Mouse (Mus musculus): ENCODE data around the gene Ccdc157. TPM values are rescaled to one million over a fixed set of nuclear protein-coding genes. Genes with fewer than 3 reads are reported as not detected.
"Not testable (repeated sequence)": the region's sequence is repeated elsewhere in the genome, so short reads cannot be mapped to it uniquely, and the experiment has no call there.

The Ccdc157 gene
- total and polyA plus RNA-seq, 2 experiments = 4.5 to 9.3 TPM

DNA sequence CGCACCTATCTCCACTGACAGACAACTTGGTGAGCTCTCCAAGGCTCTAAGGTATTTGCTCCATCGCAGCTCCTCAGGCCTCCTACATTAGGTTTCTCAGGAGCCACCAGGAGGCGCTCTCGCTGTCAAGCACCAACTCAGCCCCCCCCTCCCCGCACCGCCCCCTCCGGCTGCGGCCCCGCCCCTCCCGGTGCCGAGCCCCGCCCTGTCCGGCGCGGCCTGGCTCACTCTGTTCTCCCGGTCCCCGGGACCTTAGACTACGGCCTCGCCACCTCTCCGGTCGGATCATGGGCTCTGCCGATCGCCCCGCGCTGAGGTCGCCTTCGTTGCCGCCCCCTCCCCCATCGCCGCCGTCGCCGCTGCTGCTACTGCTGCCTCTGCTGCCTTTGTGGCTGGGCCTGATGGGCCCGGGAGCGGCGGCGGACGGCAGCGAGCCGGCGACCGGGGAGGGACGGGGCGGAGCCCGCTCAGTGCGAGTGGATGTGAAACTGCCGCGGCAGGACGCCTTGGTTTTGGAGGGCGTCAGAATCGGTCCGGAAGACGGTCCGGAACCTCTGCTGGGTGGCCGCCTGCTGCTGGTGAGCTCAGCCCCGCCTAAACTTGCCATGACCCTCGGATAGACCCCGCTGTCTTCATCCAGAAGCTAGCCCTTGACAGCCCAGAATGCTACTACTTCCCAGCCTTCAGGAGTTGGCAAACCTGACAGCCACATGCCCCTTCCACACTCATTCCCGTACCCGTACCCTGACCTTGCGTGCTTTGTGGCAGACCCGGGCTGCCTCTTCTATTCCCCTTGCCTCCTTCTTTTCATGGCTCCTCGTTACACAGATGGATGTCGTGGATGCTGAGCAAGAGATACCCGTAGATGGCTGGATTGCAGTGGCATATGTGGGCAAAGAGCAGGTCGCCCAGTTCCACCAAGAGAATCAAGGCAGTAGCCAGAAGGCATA is 24.8 kb downstream of the Ccdc157 start, which contains the start of gene Rnf215:
Rnf215 (plus strand) TSS at position 217 of the 950 bp plus-strand sequence.
- Histone ChIP-seq H3K4me1 (ENCODE audit: control insufficient read depth, insufficient read depth, low read length) (peaks cover 7% of the 10 kb centered on the region), H3K36me3 (ENCODE audit: control insufficient read depth, insufficient read depth, low read length) (0 out of 2 replicates have a peak, but pooled peaks cover under 1% of the 10 kb centered on the region), H3K27ac (replicated peaks; ENCODE audit: insufficient read depth, low read depth, low read length) (peak within 1 kb of the TSS; percentile 87), H3K79me2 (ENCODE audit: control insufficient read depth, insufficient read depth, low read length) (no peaks in the 10 kb centered on the region), H3K27me3 (ENCODE audit: control insufficient read depth, insufficient read depth, low read length) (no peaks in the 10 kb centered on the region), H3K4me3 (ENCODE audit: insufficient read depth, low read depth, low read length) (peak within 1 kb of the TSS; percentile 94), H3K9ac (ENCODE audit: low read depth, low read length) (peak within 1 kb of the TSS; percentile 98)
- 1% methylated on average over 66 of the region's 66 CpGs for WGBS
- DNase-seq (ENCODE audit: extremely low read depth, low read depth, low spot score) = peak; percentile 73
- TF ChIP-seq CTCF (IDR thresholded peaks at IDR 0.05; ENCODE audit: low read depth, low read length) (peak; percentile 80), POLR2A (IDR thresholded peaks at IDR 0.05; ENCODE audit: extremely low read depth, insufficient read depth, low read length) (peak; percentile 63)

DNA sequence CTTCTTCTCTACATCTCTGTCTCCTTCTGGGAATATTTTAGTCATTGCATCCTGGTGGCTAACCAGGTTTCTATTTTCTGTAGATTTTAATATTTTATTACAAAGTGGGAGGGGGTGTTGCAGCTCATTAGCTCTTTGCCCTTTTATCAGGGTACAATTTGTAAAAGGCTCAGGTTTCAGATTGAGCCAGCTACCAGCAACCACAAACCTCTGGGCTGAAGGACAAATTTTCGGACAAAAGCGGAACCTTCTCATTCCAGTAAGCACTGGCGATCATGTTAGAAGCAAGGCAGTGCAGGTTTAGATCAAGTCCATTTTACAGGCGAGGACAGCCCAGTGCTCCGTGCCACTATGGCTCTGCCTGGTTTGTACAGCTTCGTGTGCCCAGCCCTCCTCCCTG is 25.7 kb downstream of the Ccdc157 start:
- DNase-seq (ENCODE audit: extremely low read depth, low read depth, low spot score) = no peak
- H3K9ac ChIP-seq (ENCODE audit: low read depth, low read length) = no peak overlapping the region
- no peaks in the 10 kb centered on the region for H3K36me3 ChIP-seq (ENCODE audit: control insufficient read depth, insufficient read depth, low read length)
- 0 out of 2 replicates have a peak, but pooled peaks have one; percentile 1 for TF ChIP-seq CTCF (IDR thresholded peaks at IDR 0.05; ENCODE audit: low read depth, low read length)
- no peak for TF ChIP-seq POLR2A (IDR thresholded peaks at IDR 0.05; ENCODE audit: extremely low read depth, insufficient read depth, low read length)
- no peaks in the 10 kb centered on the region for H3K79me2 ChIP-seq (ENCODE audit: control insufficient read depth, insufficient read depth, low read length)
- H3K4me3 ChIP-seq (ENCODE audit: insufficient read depth, low read depth, low read length) = no peak overlapping the region
- no peaks in the 10 kb centered on the region for H3K27me3 ChIP-seq (ENCODE audit: control insufficient read depth, insufficient read depth, low read length)
- no peak overlapping the region for H3K27ac ChIP-seq (replicated peaks; ENCODE audit: insufficient read depth, low read depth, low read length)
- peaks cover 7% of the 10 kb centered on the region for H3K4me1 ChIP-seq (ENCODE audit: control insufficient read depth, insufficient read depth, low read length)
- WGBS = 61% methylated on average over 6 of the region's 6 CpGs

DNA sequence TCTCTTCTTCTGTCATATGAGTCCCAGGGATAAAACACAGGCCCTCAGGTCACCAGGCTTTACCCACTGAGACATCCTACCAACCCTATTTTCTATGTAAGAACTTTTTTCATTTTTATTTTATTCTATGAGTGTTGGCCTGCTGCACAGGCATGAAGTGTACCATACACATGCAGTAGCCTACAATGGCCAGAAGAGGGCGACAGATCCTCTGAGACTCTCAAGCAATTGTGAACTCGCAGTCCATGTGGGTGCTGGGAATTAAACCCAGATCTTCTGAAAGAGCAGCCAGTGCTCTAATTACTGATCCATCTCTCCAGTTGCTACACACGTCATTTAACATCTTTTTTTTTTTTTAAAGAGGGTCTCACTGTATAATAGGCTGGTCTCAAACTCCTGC is 26.6 kb downstream of the Ccdc157 start:
- peak; percentile 59; the same call in 1 of the 2 replicates for TF ChIP-seq CTCF (IDR thresholded peaks at IDR 0.05; ENCODE audit: low read depth, low read length)
- TF ChIP-seq POLR2A (IDR thresholded peaks at IDR 0.05; ENCODE audit: extremely low read depth, insufficient read depth, low read length) = no peak
- no peak for DNase-seq (ENCODE audit: extremely low read depth, low read depth, low spot score)
- no peak overlapping the region for H3K27ac ChIP-seq (replicated peaks; ENCODE audit: insufficient read depth, low read depth, low read length)
- H3K4me1 ChIP-seq (ENCODE audit: control insufficient read depth, insufficient read depth, low read length) = peaks cover 7% of the 10 kb centered on the region
- H3K9ac ChIP-seq (ENCODE audit: low read depth, low read length) = no peak overlapping the region
- H3K36me3 ChIP-seq (ENCODE audit: control insufficient read depth, insufficient read depth, low read length) = no peaks in the 10 kb centered on the region
- H3K27me3 ChIP-seq (ENCODE audit: control insufficient read depth, insufficient read depth, low read length) = no peaks in the 10 kb centered on the region
- WGBS = 68% methylated on average over 3 of the region's 3 CpGs
- H3K79me2 ChIP-seq (ENCODE audit: control insufficient read depth, insufficient read depth, low read length) = no peaks in the 10 kb centered on the region
- no peak overlapping the region for H3K4me3 ChIP-seq (ENCODE audit: insufficient read depth, low read depth, low read length)

DNA sequence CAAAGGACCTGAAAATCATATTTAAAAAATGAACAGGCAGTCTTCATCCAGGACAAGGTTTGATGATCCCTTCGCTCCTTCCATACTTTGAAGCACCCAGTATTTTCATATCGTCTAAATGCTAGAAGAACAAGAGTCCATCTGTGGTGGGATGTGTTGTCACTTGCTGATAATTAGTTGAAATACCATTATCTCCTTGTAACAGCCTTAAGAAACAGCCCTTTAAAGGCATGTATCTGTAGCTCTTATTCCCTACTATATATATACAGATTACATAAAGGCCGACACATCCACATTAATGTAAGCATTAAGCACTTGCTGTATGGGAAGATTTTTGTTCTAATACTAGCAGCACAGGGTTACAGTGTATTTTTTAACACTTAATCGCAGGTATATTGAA is 31.6 kb downstream of the Ccdc157 start:
- not testable (repeated sequence) for H3K36me3 ChIP-seq (ENCODE audit: control insufficient read depth, insufficient read depth, low read length); H3K9ac ChIP-seq (ENCODE audit: low read depth, low read length); H3K27ac ChIP-seq (replicated peaks; ENCODE audit: insufficient read depth, low read depth, low read length); H3K27me3 ChIP-seq (ENCODE audit: control insufficient read depth, insufficient read depth, low read length); DNase-seq (ENCODE audit: extremely low read depth, low read depth, low spot score); H3K4me3 ChIP-seq (ENCODE audit: insufficient read depth, low read depth, low read length); H3K4me1 ChIP-seq (ENCODE audit: control insufficient read depth, insufficient read depth, low read length); H3K79me2 ChIP-seq (ENCODE audit: control insufficient read depth, insufficient read depth, low read length)
- WGBS = 96% methylated on average over 4 of the region's 4 CpGs

DNA sequence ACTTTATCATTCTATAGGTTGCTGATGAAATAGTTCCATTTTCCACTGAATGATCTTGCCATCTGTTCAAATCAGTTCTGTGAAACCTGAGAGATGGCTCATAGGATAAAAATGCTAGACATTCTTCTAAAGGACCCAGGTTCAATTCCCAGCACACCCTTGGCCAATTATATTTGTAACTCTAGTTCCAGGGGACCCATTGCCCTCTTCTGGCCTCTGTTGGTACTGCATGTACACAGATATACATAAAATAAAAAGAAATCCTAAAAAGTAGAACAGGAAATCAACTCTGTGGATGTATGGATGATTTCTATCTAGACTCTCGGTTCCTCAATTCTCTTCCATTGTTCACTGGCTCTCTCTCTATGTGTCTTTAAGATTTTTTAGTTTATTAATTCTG is 33.0 kb downstream of the Ccdc157 start:
- H3K4me1 ChIP-seq (ENCODE audit: control insufficient read depth, insufficient read depth, low read length) = peaks cover 9% of the 10 kb centered on the region
- WGBS = 87% methylated on average over 1 of the region's 1 CpGs
- no peak for TF ChIP-seq POLR2A (IDR thresholded peaks at IDR 0.05; ENCODE audit: extremely low read depth, insufficient read depth, low read length)
- TF ChIP-seq CTCF (IDR thresholded peaks at IDR 0.05; ENCODE audit: low read depth, low read length) = no peak
- H3K27ac ChIP-seq (replicated peaks; ENCODE audit: insufficient read depth, low read depth, low read length) = no peak overlapping the region
- no peak overlapping the region for H3K9ac ChIP-seq (ENCODE audit: low read depth, low read length)
- no peak for DNase-seq (ENCODE audit: extremely low read depth, low read depth, low spot score)
- H3K27me3 ChIP-seq (ENCODE audit: control insufficient read depth, insufficient read depth, low read length) = no peaks in the 10 kb centered on the region
- no peaks in the 10 kb centered on the region for H3K36me3 ChIP-seq (ENCODE audit: control insufficient read depth, insufficient read depth, low read length)
- no peak overlapping the region for H3K4me3 ChIP-seq (ENCODE audit: insufficient read depth, low read depth, low read length)
- no peaks in the 10 kb centered on the region for H3K79me2 ChIP-seq (ENCODE audit: control insufficient read depth, insufficient read depth, low read length)

DNA sequence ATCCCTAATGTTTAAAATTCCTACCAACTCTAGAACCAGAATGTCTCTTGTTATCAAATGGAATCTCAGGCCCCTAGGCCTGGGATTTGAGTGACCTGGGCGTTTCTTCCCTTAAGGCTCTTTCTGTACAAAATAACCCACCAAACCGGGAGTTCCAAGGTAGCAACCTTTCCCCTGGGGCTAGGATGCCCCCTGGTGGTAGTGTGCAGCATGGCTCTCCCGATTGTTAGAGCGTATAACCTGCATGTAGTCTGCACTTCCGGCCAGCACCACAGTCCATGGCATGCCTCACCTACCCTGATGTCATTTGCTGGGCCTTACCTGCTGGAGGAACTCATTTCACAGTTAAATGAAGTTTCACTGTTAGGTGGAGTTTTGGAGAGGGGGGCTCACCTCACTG is 36.2 kb downstream of the Ccdc157 start:
- no peak overlapping the region for H3K4me3 ChIP-seq (ENCODE audit: insufficient read depth, low read depth, low read length)

More for the DNA sequence above, 36.2 kb downstream of the Ccdc157 start:
- Histone ChIP-seq H3K4me1 (ENCODE audit: control insufficient read depth, insufficient read depth, low read length) (peaks cover 25% of the 10 kb centered on the region), H3K27ac (replicated peaks; ENCODE audit: insufficient read depth, low read depth, low read length) (no peak overlapping the region), H3K9ac (ENCODE audit: low read depth, low read length) (no peak overlapping the region), H3K36me3 (ENCODE audit: control insufficient read depth, insufficient read depth, low read length) (no peaks in the 10 kb centered on the region), H3K79me2 (ENCODE audit: control insufficient read depth, insufficient read depth, low read length) (no peaks in the 10 kb centered on the region), H3K27me3 (ENCODE audit: control insufficient read depth, insufficient read depth, low read length) (no peaks in the 10 kb centered on the region)
- WGBS = 35% methylated on average over 5 of the region's 5 CpGs
- TF ChIP-seq POLR2A (IDR thresholded peaks at IDR 0.05; ENCODE audit: extremely low read depth, insufficient read depth, low read length) = no peak
- TF ChIP-seq CTCF (IDR thresholded peaks at IDR 0.05; ENCODE audit: low read depth, low read length) = peak; percentile 96
- DNase-seq (ENCODE audit: extremely low read depth, low read depth, low spot score) = peak; percentile 70

Data from liver, adult 2 months (tissue).